Mouse (Mus musculus) midbrain, postnatal 0 days (tissue): ENCODE measurements at regions not wholly inside any gene's neighbourhood (a gene's known extent, or its start where the extent isn't known, plus 50 kb on each side); places are given as distances from the start of the nearest gene placed in this dataset.

ENCODE experiments used
- ATAC-seq: fragments of 200-750 bp; cut with Nextera tagmentation; 2 replicates; pipeline ENCODE4 v1.8.0; 2017; ENCODE audit warnings: moderate number of reproducible peaks, mild to moderate bottlenecking, moderate TSS enrichment, moderate library complexity; ENCODE audit not compliant: low FRiP score
- DNase-seq: peaks from one replicate; pipeline ENCODE4 v3.0.0-alpha.2; 2015; ENCODE audit warnings: low spot score
- H3K27ac ChIP-seq: fragments of 300-500 bp; sonication (generic); 2 replicates; pipeline ENCODE4 v1.5.1; 2014; ENCODE audit warnings: low read depth, mild to moderate bottlenecking, low read length, mixed read lengths
- H3K27me3 ChIP-seq: fragments of 300-500 bp; sonication (generic); 2 replicates; pipeline ENCODE4 v1.6.1; 2014; ENCODE audit warnings: low read length, control low read depth, mixed read lengths; ENCODE audit not compliant: insufficient read depth
- H3K36me3 ChIP-seq: fragments of 300-500 bp; sonication (generic); 2 replicates; pipeline ENCODE4 v1.6.1; 2014; ENCODE audit warnings: low read length, control low read depth, mixed read lengths; ENCODE audit not compliant: insufficient read depth
- H3K4me1 ChIP-seq: fragments of 300-500 bp; sonication (generic); 2 replicates; pipeline ENCODE4 v1.6.1; 2014; ENCODE audit warnings: mild to moderate bottlenecking, control low read depth, antibody characterized with exemption, low read length, mixed read lengths; ENCODE audit not compliant: insufficient read depth
- H3K4me2 ChIP-seq: fragments of 300-500 bp; sonication (generic); 2 replicates; pipeline ENCODE4 v1.6.1; 2014; ENCODE audit warnings: low read depth, mild to moderate bottlenecking, low read length, mixed read lengths; ENCODE audit not compliant: poor library complexity, severe bottlenecking
- H3K4me3 ChIP-seq: fragments of 300-500 bp; sonication (generic); 2 replicates; pipeline ENCODE4 v1.5.1; 2014; ENCODE audit warnings: low read depth, mild to moderate bottlenecking, low read length, moderate library complexity
- H3K9ac ChIP-seq: fragments of 300-500 bp; sonication (generic); replicated peaks from 2 replicates; pipeline ENCODE4 v1.6.1; 2014; ENCODE audit warnings: mild to moderate bottlenecking, low read length, moderate library complexity, mixed read lengths; ENCODE audit not compliant: poor library complexity, severe bottlenecking
- H3K9me3 ChIP-seq: fragments of 300-500 bp; sonication (generic); 2 replicates; pipeline ENCODE4 v1.6.1; 2016; ENCODE audit warnings: low read length, control low read depth
- CTCF ChIP-seq: IDR thresholded peaks from 2 replicates; pipeline ENCODE4 v1.5.1; 2016; ENCODE audit warnings: antibody characterized with exemption, mild to moderate bottlenecking
- WGBS: fragments of 180-500 bp; shearing (Covaris S2); extraction: QIAGEN DNeasy Blood & Tissue Kit; methylation state at CpG from one replicate; pipeline ENCODE4 v1.1.7; 2014; 5-methylcytosine and 5-hydroxymethylcytosine counted together

GRCm38 (mm10) chr10:54548526-54548925 lies 472.1 kb upstream of the Man1a start:
- no peak for TF ChIP-seq CTCF
- Histone ChIP-seq H3K9ac (no peak overlapping the region), H3K27me3 (no peaks in the 10 kb centered on the region), H3K36me3 (no peaks in the 10 kb centered on the region), H3K27ac (no peak overlapping the region), H3K4me1 (no peaks in the 10 kb centered on the region), H3K4me3 (no peak overlapping the region), H3K9me3 (no peaks in the 10 kb centered on the region), H3K4me2 (no peak overlapping the region)
- WGBS, result 94% methylated on average over 1 of the region's 1 CpGs
- ATAC-seq, result no peak
- DNase-seq, result no peak

- Histone ChIP-seq H3K4me3 (no peak overlapping the region), H3K36me3 (no peaks in the 10 kb centered on the region), H3K4me1 (no peaks in the 10 kb centered on the region), H3K27ac (no peak overlapping the region), H3K4me2 (no peak overlapping the region), H3K9me3 (peaks cover 10% of the 10 kb centered on the region; the same call in 1 of the 2 replicates), H3K9ac (no peak overlapping the region), H3K27me3 (no peaks in the 10 kb centered on the region)
- 97% methylated on average over 7 of the region's 7 CpGs for WGBS
- DNase-seq, result no peak
- no peak for TF ChIP-seq CTCF
- ATAC-seq, result no peak
These were observed 456.2 kb upstream of the Man1a start for GRCm38 (mm10) chr10:54532581-54532980.

GRCm38 (mm10) chr10:54510776-54511175 lies 434.4 kb upstream of the Man1a start:
- Histone ChIP-seq H3K36me3 (no peaks in the 10 kb centered on the region), H3K9ac (no peak overlapping the region), H3K4me1 (no peaks in the 10 kb centered on the region), H3K4me3 (no peak overlapping the region), H3K9me3 (no peaks in the 10 kb centered on the region), H3K4me2 (no peak overlapping the region), H3K27ac (no peak overlapping the region), H3K27me3 (no peaks in the 10 kb centered on the region)
- ATAC-seq (no peak), DNase-seq (no peak)
- no peak for TF ChIP-seq CTCF

- Histone ChIP-seq H3K9ac (no peak overlapping the region), H3K4me2 (no peak overlapping the region), H3K27me3 (no peaks in the 10 kb centered on the region), H3K4me1 (no peaks in the 10 kb centered on the region), H3K9me3 (no peaks in the 10 kb centered on the region), H3K27ac (no peak overlapping the region), H3K36me3 (no peaks in the 10 kb centered on the region), H3K4me3 (no peak overlapping the region)
- TF ChIP-seq CTCF, result no peak
- no peak for ATAC-seq
- DNase-seq, result no peak
These were observed 433.4 kb upstream of the Man1a start for GRCm38 (mm10) chr10:54509766-54510165.
